Mouse (Mus musculus): ENCODE results near the gene Fbln7.

Fbln7 gene

GRCm38 (mm10) chr2:128872256-128872655, 9.5 kb downstream of the Fbln7 start:
- no peak for DNase-seq (ENCODE audit: low read depth, low spot score)

- no peak for DNase-seq (ENCODE audit: low read depth, low spot score)
These were observed 12.7 kb downstream of the Fbln7 start for GRCm38 (mm10) chr2:128875526-128875925.

- DNase-seq (ENCODE audit: low read depth, low spot score): no peak
These were observed 18.5 kb downstream of the Fbln7 start for GRCm38 (mm10) chr2:128881236-128881635.

- DNase-seq (ENCODE audit: low read depth, low spot score): no peak
These were observed 22.5 kb downstream of the Fbln7 start for GRCm38 (mm10) chr2:128885225-128885811.

GRCm38 (mm10) chr2:128887866-128888550, 25.2 kb downstream of the Fbln7 start:
- DNase-seq (ENCODE audit: low read depth, low spot score): no peak

- no peak for DNase-seq (ENCODE audit: low read depth, low spot score)
These were observed 28.0 kb downstream of the Fbln7 start for GRCm38 (mm10) chr2:128890661-128891335.

GRCm38 (mm10) chr2:128892180-128892721, 29.5 kb downstream of the Fbln7 start:
- DNase-seq (ENCODE audit: low read depth, low spot score): no peak

- no peak for DNase-seq (ENCODE audit: low read depth, low spot score)
These were observed 40.1 kb downstream of the Fbln7 start for GRCm38 (mm10) chr2:128902843-128903242.

- DNase-seq (ENCODE audit: low read depth, low spot score): no peak
These were observed 40.9 kb downstream of the Fbln7 start for GRCm38 (mm10) chr2:128903661-128904060.

GRCm38 (mm10) chr2:128914978-128915377, 52.2 kb downstream of the Fbln7 start:
- no peak for DNase-seq (ENCODE audit: low read depth, low spot score)

- no peak for DNase-seq (ENCODE audit: low read depth, low spot score)
These were observed 53.7 kb downstream of the Fbln7 start for GRCm38 (mm10) chr2:128916528-128916927.

- DNase-seq (ENCODE audit: low read depth, low spot score): no peak
These were observed 62.0 kb downstream of the Fbln7 start for GRCm38 (mm10) chr2:128924799-128925198.

GRCm38 (mm10) chr2:128928446-128928845, 65.7 kb downstream of the Fbln7 start:
- DNase-seq (ENCODE audit: low read depth, low spot score): no peak

GRCm38 (mm10) chr2:128930704-128931103, 67.9 kb downstream of the Fbln7 start:
- no peak for DNase-seq (ENCODE audit: low read depth, low spot score)

- no peak for DNase-seq (ENCODE audit: low read depth, low spot score)
These were observed 73.5 kb downstream of the Fbln7 start for GRCm38 (mm10) chr2:128936256-128936655.

- DNase-seq (ENCODE audit: low read depth, low spot score): peak; percentile 96
These were observed 81.1 kb downstream of the Fbln7 start, which contains the start of gene Zc3h8 for GRCm38 (mm10) chr2:128943538-128944528. TSS of gene Zc3h8 (minus strand) at chr2:128944077.

All from retina, postnatal 7 days (tissue).